Mouse (Mus musculus): ENCODE data around the gene Hhat.

The Hhat gene

GRCm38 (mm10) chr1:192663092-192663491 is 107.9 kb downstream of the Hhat start:
- in situ Hi-C loops (cut with MboI, MseI) = no loop called here

- in situ Hi-C loops (cut with MboI, MseI) = no loop called here
Observed at GRCm38 (mm10) chr1:192661612-192662011, 109.4 kb downstream of the Hhat start.

GRCm38 (mm10) chr1:192657417-192657816 is 113.6 kb downstream of the Hhat start:
- in situ Hi-C loops (cut with MboI, MseI) = loop anchor here in 1 of 2 experiments (10.0 kb wide), 1 partner anchor 1657 kb away; no protein-coding TSS in a partner anchor

GRCm38 (mm10) chr1:192651981-192652605 is 118.9 kb downstream of the Hhat start:
- in situ Hi-C loops (cut with MboI, MseI) = loop anchor here in 1 of 2 experiments (10.0 kb wide), 1 partner anchor 1663 kb away; no protein-coding TSS in a partner anchor

GRCm38 (mm10) chr1:192650586-192650985 is 120.4 kb downstream of the Hhat start:
- in situ Hi-C loops (cut with MboI, MseI) = loop anchor here in 1 of 2 experiments (10.0 kb wide), 1 partner anchor 1664 kb away; no protein-coding TSS in a partner anchor

GRCm38 (mm10) chr1:192650023-192650422 is 121.0 kb downstream of the Hhat start:
- in situ Hi-C loops (cut with MboI, MseI) = loop anchor here in 1 of 2 experiments (10.0 kb wide), 1 partner anchor 1665 kb away; no protein-coding TSS in a partner anchor

GRCm38 (mm10) chr1:192649233-192649632 is 121.8 kb downstream of the Hhat start:
- in situ Hi-C loops (cut with MboI, MseI) = no loop called here

- in situ Hi-C loops (cut with MboI, MseI) = no loop called here
Observed at GRCm38 (mm10) chr1:192647361-192647760, 123.7 kb downstream of the Hhat start.

- in situ Hi-C loops (cut with MboI, MseI) = no loop called here
Observed at GRCm38 (mm10) chr1:192642126-192642525, 128.9 kb downstream of the Hhat start.

GRCm38 (mm10) chr1:192639175-192639574 is 131.8 kb downstream of the Hhat start:
- in situ Hi-C loops (cut with MboI, MseI) = no loop called here

GRCm38 (mm10) chr1:192621843-192622242 is 149.2 kb downstream of the Hhat start:
- in situ Hi-C loops (cut with MboI, MseI) = no loop called here

GRCm38 (mm10) chr1:192613271-192613670 is 157.8 kb downstream of the Hhat start:
- in situ Hi-C loops (cut with MboI, MseI) = no loop called here

- in situ Hi-C loops (cut with MboI, MseI) = no loop called here
Observed at GRCm38 (mm10) chr1:192611996-192612739, 158.9 kb downstream of the Hhat start.

GRCm38 (mm10) chr1:192606876-192607275 is 164.1 kb downstream of the Hhat start:
- in situ Hi-C loops (cut with MboI, MseI) = no loop called here

GRCm38 (mm10) chr1:192604413-192604812 is 166.6 kb downstream of the Hhat start:
- in situ Hi-C loops (cut with MboI, MseI) = loop anchor here in 1 of 2 experiments (5.0 kb wide), 1 partner anchor 427 kb away; no protein-coding TSS in a partner anchor

- in situ Hi-C loops (cut with MboI, MseI) = loop anchor here in 1 of 2 experiments (5.0 kb wide), 1 partner anchor 426 kb away; no protein-coding TSS in a partner anchor
Observed at GRCm38 (mm10) chr1:192603556-192603955, 167.5 kb downstream of the Hhat start.

- in situ Hi-C loops (cut with MboI, MseI) = loop anchor here in 1 of 2 experiments (5.0 kb wide), 1 partner anchor 424 kb away; no protein-coding TSS in a partner anchor
Observed at GRCm38 (mm10) chr1:192601206-192601605, 169.8 kb downstream of the Hhat start.

- in situ Hi-C loops (cut with MboI, MseI) = loop anchor here (5.0 kb wide), 2 partner anchors 407 to 422 kb away; partner anchors contain the start of gene Kcnh1 (in 1 of the 2)
Observed at GRCm38 (mm10) chr1:192599746-192600145, 171.3 kb downstream of the Hhat start.

- in situ Hi-C loops (cut with MboI, MseI) = loop anchor here in 1 of 2 experiments (5.0 kb wide), 1 partner anchor 406 kb away; the partner anchor contains the start of gene Kcnh1
Observed at GRCm38 (mm10) chr1:192598380-192598779, 172.6 kb downstream of the Hhat start.

- in situ Hi-C loops (cut with MboI, MseI) = loop anchor here in 1 of 2 experiments (5.0 kb wide), 1 partner anchor 403 kb away; the partner anchor contains the start of gene Kcnh1
Observed at GRCm38 (mm10) chr1:192595426-192595825, 175.6 kb downstream of the Hhat start.

- in situ Hi-C loops (cut with MboI, MseI) = no loop called here
Observed at GRCm38 (mm10) chr1:192593492-192593891, 177.5 kb downstream of the Hhat start.

- in situ Hi-C loops (cut with MboI, MseI) = no loop called here
Observed at GRCm38 (mm10) chr1:192587451-192587850, 183.6 kb downstream of the Hhat start.

Measured in T-helper 17 cell (primary cell).